Mouse (Mus musculus): ENCODE data around the gene Fundc1. TPM values are rescaled to one million over a fixed set of nuclear protein-coding genes. Genes with fewer than 3 reads are reported as not detected.
A peak's percentile ranks its signal among the peaks of the same experiment; 100 is the strongest.

Gene Fundc1
- total and polyA plus RNA-seq, 3 experiments = 10.6 to 47.3 (median 34.3) TPM

DNA sequence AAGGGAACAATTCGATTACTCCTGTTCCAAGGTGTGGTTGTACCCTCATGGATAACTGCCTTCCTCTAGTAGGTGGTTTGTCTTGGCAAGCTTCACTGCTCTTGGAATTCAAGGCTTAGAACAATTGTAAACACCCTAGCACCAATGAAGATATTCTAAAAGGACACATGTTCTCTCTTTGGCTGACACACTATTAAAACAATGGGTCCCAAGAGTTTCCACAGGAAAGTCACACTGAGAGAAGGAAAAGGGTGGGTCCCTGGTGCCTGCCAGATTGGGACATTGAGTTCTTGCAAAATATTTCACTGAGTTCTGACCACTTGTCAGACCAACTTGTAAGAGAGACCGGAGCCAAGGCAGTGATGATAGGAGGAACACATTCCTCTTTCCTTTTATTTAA lies 45.1 kb downstream of the Fundc1 start:
- Histone ChIP-seq H3K36me3 (replicated peaks in 1 of 2; ENCODE audit: control insufficient read depth in 1 of 2, insufficient read depth in 1 of 2, low read length in 1 of 2) (no peaks in the 10 kb centered on the region), H3K4me1 (ENCODE audit: control insufficient read depth in 1 of 2, insufficient read depth in 2 of 2) (no peaks in the 10 kb centered on the region), H3K4me3 (replicated peaks in 1 of 3; ENCODE audit: low read depth in 2 of 3, low read length in 2 of 3, poor library complexity in 1 of 3) (no peak overlapping the region), H3K27ac (ENCODE audit: insufficient read depth, low read depth) (no peak overlapping the region), H3K9me3 (replicated peaks; ENCODE audit: low read length) (no peaks in the 10 kb centered on the region), H3K9ac (ENCODE audit: insufficient read depth, low read depth) (no peak overlapping the region), H3K79me2 (replicated peaks; ENCODE audit: control insufficient read depth, extremely low read depth, insufficient read depth, poor library complexity, severe bottlenecking) (no peaks in the 10 kb centered on the region), H3K27me3 (replicated peaks) (no peaks in the 10 kb centered on the region), H3K4me2 (ENCODE audit: insufficient read depth, low read depth, poor library complexity, severe bottlenecking) (no peak overlapping the region)
- TF ChIP-seq RCOR1 (conservative IDR thresholded peaks at IDR 0.05; ENCODE audit: low read depth, low read length) = no peak
- TF ChIP-seq MYC (IDR thresholded peaks at IDR 0.05; ENCODE audit: low read depth, low read length) = no peak
- no peak for TF ChIP-seq NELFE (IDR thresholded peaks at IDR 0.05; ENCODE audit: low read depth, low read length)
- TF ChIP-seq POLR2A (IDR thresholded peaks at IDR 0.05; ENCODE audit: low read depth, low read length) = no peak
- no peak for TF ChIP-seq GABPA (IDR thresholded peaks at IDR 0.05; ENCODE audit: insufficient replicate concordance, low read depth, low read length)
- no peak for TF ChIP-seq MXI1 (IDR thresholded peaks at IDR 0.05; ENCODE audit: low read depth, low read length)
- no peak for TF ChIP-seq KAT2A (IDR thresholded peaks at IDR 0.05; ENCODE audit: insufficient replicate concordance, low read length)
- no peak for TF ChIP-seq USF2 (conservative IDR thresholded peaks at IDR 0.05; ENCODE audit: low read depth, low read length)
- TF ChIP-seq JUN (IDR thresholded peaks at IDR 0.05; ENCODE audit: insufficient read depth, low read depth, low read length) = no peak
- TF ChIP-seq MAZ (IDR thresholded peaks at IDR 0.05; ENCODE audit: low read depth, low read length) = no peak
- in situ Hi-C loops (cut with MboI; ENCODE audit: low pct_ligation_motif_present, low pct_unique_long_range_greater_than_20kb, low sequenced_read_pairs) (no loop called here), dilution Hi-C loops (cut with MboI; ENCODE audit: extremely low pct_ligation_motif_present, extremely low pct_unique_long_range_greater_than_20kb, low sequenced_read_pairs) (no loop called here)
- no peak for DNase-seq (ENCODE audit: extremely low read depth)

DNA sequence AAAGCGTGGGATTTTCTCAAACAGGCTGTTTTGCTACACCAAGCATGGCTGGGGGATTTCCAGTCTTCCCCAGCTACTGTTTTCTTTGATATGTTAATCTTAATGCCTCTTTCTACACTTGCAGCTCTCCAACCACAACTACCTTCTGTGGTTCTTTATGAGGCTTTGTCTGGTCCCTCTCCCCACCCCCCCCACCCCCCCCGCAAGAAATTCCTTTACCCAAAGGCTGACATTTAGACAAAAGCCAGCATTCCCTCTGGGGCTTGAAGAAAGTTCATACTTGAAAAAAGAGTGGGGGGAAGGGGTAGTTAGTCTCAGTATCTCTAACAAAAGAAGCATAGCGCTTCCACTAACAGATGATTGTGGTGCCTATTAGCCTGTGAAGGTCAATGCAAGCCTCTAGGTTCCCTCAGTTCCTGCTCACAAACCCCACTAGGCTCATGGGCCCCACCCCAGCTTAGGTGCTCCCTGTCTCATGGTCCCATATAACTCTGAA lies 50.9 kb downstream of the Fundc1 start:
- DNase-seq (ENCODE audit: extremely low read depth) = peak; percentile 17
- in situ Hi-C loops (cut with MboI; ENCODE audit: low pct_ligation_motif_present, low pct_unique_long_range_greater_than_20kb, low sequenced_read_pairs) (no loop called here), dilution Hi-C loops (cut with MboI; ENCODE audit: extremely low pct_ligation_motif_present, extremely low pct_unique_long_range_greater_than_20kb, low sequenced_read_pairs) (no loop called here)
- Histone ChIP-seq H3K27ac (ENCODE audit: insufficient read depth, low read depth) (no peak overlapping the region), H3K9me3 (replicated peaks; ENCODE audit: low read length) (no peaks in the 10 kb centered on the region), H3K36me3 (replicated peaks in 1 of 2; ENCODE audit: control insufficient read depth in 1 of 2, insufficient read depth in 1 of 2, low read length in 1 of 2) (no peaks in the 10 kb centered on the region), H3K4me1 (ENCODE audit: control insufficient read depth in 1 of 2, insufficient read depth in 2 of 2) (peaks cover 0 to 12% of the 10 kb centered on the region in 2 experiments; a peak in 1 of 4 replicates), H3K4me2 (ENCODE audit: insufficient read depth, low read depth, poor library complexity, severe bottlenecking) (no peak overlapping the region; the same call in 1 of the 2 replicates), H3K79me2 (replicated peaks; ENCODE audit: control insufficient read depth, extremely low read depth, insufficient read depth, poor library complexity, severe bottlenecking) (no peaks in the 10 kb centered on the region), H3K9ac (ENCODE audit: insufficient read depth, low read depth) (no peak overlapping the region), H3K27me3 (replicated peaks) (no peaks in the 10 kb centered on the region), H3K4me3 (replicated peaks in 1 of 3; ENCODE audit: low read depth in 2 of 3, low read length in 2 of 3, poor library complexity in 1 of 3) (no peak overlapping the region)
- no peak for TF ChIP-seq SIN3A (IDR thresholded peaks at IDR 0.05; ENCODE audit: low read length)
- TF ChIP-seq UBTF (IDR thresholded peaks at IDR 0.05; ENCODE audit: low read depth, low read length) = no peak
- TF ChIP-seq ELF1 (IDR thresholded peaks at IDR 0.05; ENCODE audit: low read depth, low read length) = no peak
- TF ChIP-seq MAZ (IDR thresholded peaks at IDR 0.05; ENCODE audit: low read depth, low read length) = no peak
- no peak for TF ChIP-seq ZNF384 (IDR thresholded peaks at IDR 0.05; ENCODE audit: low read depth, low read length)
- no peak for TF ChIP-seq E2F4 (IDR thresholded peaks at IDR 0.05; ENCODE audit: insufficient replicate concordance, low read depth, low read length)
- TF ChIP-seq TBP (conservative IDR thresholded peaks at IDR 0.05; ENCODE audit: low read depth, low read length) = no peak
- no peak for TF ChIP-seq CTCF (conservative IDR thresholded peaks at IDR 0.05 in 1 of 2, IDR thresholded peaks at IDR 0.05 in 1 of 2; ENCODE audit: low read depth in 2 of 2, low read length in 2 of 2)
- TF ChIP-seq MXI1 (IDR thresholded peaks at IDR 0.05; ENCODE audit: low read depth, low read length) = no peak

Measured in CH12.LX (cell line).